Mouse (Mus musculus) embryonic stem cell, embryonic (primary cell): ENCODE results near the gene AI481877.

ENCODE experiments used
- CTCF ChIA-PET, 4 experiments: fragments of 300-600 bp in 2 of 4; fragments of 350-600 bp in 2 of 4; sonication (Branson Sonifier 250); formaldehyde crosslinking; loops; one replicate each; lab custom pipeline; 2022; ENCODE audit warnings: inconsistent platforms in 2 of 4; lab: Charles Lee
- POLR2A ChIA-PET, 4 experiments: fragments of 300-600 bp in 2 of 4; fragments of 350-600 bp in 2 of 4; sonication (Branson Sonifier 250); formaldehyde crosslinking; loops; one replicate each; lab custom pipeline; 2022; ENCODE audit warnings: antibody characterized with exemption in 4 of 4, inconsistent platforms in 1 of 4; lab: Charles Lee

Gene AI481877

DNA sequence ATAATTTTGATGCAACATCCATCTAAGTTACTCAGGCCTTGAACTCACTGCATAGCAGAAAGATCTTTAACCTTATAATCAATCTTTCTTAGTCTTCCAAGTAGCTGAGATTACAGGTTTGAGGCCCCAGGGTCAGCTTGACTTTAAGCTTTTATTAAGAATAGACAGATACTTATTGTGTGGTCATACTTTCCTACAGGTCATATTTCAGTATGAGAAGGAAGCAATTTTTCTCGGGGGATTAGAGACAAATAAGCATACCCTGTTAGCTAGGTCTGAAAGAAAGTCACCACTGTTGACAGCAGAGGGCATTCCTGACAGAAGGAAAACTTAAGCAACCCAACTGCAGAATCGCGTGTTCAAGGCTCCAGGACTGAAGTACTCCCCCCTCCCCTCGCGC, 130.8 kb downstream of the AI481877 start:
- ChIA-PET CTCF (interaction anchor here in 1 of 4 experiments (0.8 kb wide), 1 partner anchor 8 kb away, joined by 3 read pairs; no protein-coding TSS in a partner anchor), POLR2A (interaction anchor here in 2 of 4 experiments (0.5 to 1.6 kb wide), 4 partner anchors 13 to 27 kb away, joined by 3 to 5 read pairs (median 4); partner anchors contain the start of gene Gng10 (in 1 of the 2))

DNA sequence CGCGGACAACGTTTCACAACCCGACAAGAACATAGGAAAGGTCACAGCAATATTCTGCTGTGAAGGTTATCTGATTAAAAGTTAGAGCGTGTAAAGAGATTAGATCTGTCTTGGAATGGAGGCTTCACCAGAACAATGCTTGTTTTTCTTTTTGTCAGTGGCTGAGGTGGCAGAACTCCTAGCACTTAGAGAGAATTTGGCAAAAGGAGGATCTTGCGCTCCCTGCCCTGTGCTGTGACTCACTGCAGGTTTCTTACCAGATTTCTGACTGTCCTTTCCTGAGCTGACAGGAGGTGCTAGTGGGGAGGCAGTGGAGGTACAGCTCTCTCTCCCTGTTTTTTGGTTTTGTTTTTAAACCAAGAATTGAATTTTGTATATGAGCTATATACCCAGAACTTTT, 131.8 kb downstream of the AI481877 start:
- ChIA-PET CTCF (interaction anchor here in 1 of 4 experiments (0.6 kb wide), 1 partner anchor 20 kb away, joined by 5 read pairs; no protein-coding TSS in a partner anchor), POLR2A (interaction anchor here in 2 of 4 experiments (0.7 to 1.2 kb wide), 2 partner anchors 21 to 95 kb away, joined by 3 read pairs; no protein-coding TSS in a partner anchor)

DNA sequence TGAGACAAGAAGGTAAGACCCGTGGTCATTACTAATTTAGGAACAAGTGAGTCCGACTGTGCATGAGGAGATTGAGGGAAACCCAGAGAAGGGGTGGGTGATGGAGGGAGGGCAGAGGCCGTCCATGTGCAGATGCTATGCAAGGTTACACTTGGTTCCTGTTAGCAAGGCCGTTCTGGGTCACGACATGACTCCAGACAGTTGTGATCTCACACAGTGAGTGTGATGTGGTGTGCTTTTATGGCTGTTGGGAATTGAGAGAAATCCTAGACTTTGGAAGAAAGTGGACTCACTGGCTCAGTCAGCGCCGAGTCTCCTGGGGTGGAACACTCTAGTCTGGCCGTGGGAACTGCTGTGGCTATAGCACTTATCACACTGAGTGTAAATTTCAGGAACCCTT, 132.6 kb downstream of the AI481877 start:
- CTCF ChIA-PET, result no interaction called here
- POLR2A ChIA-PET, result no interaction called here

DNA sequence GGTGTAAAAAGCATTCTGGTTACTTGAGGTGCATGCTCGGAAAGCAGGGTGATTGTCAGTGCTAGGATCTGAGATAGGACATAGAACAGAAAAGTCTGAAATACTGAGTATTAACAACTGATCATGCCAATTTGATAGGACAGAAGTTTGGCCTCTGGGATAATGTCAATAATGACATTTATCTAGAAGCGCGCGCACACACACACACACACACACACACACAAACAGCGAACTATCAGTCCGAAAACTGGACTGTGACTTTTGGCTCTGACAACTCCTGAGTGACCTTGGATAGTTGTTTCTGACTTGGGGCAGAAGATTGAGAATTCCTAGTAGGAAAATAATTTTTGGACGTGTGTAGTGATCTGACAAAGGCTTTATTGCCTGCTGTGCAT, 135.0 kb downstream of the AI481877 start:
- CTCF ChIA-PET, result interaction anchor here in 2 of 4 experiments (0.6 to 1.0 kb wide), 3 partner anchors 18 to 734 kb away, joined by 3 read pairs; no protein-coding TSS in a partner anchor
- POLR2A ChIA-PET, result interaction anchor here in 3 of 4 experiments (0.6 to 2.2 kb wide), 5 partner anchors 16 to 1328 kb away, joined by 3 to 14 read pairs (median 8); partner anchors contain the start of gene Ptgr1 (in 2 of the 3)

DNA sequence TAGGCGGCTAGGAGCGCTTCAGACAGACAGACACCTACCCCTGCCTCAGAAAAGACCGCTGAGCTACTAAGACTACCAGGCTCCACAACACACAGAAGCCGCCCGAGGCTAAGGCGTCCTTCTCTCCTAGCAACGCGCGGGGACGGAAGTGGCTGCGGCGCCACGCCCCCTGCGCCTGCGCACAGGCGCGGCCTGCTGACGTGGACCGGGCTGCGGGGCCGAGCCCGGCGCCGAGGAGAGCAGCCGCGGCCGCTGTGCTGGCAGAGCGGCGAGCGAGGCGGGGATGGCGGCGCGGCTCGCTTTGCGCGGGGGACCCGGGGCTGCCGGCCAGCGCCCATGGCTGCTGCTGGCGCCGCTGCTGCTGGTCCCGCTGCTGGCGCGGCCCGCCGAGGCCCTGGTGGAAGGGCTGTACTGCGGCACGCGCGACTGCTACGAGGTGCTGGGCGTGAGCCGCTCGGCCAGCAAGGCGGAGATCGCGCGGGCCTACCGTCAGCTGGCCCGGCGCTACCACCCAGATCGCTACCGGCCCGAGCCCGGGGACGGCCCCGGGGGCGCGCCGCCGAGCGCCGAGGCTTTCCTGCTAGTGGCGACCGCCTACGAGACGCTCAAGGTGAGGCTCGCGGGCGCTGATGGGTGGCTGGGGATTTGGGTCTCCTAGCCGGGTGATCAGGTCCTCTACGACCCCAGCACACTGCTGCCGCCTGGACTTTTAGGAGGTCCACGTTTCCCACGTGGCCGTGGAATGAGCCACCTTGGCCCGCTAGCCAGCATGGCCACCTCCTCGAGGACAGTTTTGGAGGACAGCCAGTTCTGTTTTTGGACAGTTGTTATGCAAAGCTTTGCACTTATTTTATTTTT, 135.6 kb downstream of the AI481877 start, which contains the start of gene Gm20503:
Gene Gm20503, plus strand, starts transcription at position 263 of the 858 bp plus-strand sequence.
- ChIA-PET CTCF (interaction anchor here in 3 of 4 experiments (0.5 to 1.3 kb wide), 7 partner anchors 18 to 924 kb away, joined by 3 to 9 read pairs (median 3); no protein-coding TSS in a partner anchor), POLR2A (interaction anchor here in 3 of 4 experiments (0.6 to 2.2 kb wide), 7 partner anchors 11 to 92 kb away, joined by 3 to 14 read pairs (median 4); partner anchors contain the start of gene Ptgr1 (in 2 of the 3))

DNA sequence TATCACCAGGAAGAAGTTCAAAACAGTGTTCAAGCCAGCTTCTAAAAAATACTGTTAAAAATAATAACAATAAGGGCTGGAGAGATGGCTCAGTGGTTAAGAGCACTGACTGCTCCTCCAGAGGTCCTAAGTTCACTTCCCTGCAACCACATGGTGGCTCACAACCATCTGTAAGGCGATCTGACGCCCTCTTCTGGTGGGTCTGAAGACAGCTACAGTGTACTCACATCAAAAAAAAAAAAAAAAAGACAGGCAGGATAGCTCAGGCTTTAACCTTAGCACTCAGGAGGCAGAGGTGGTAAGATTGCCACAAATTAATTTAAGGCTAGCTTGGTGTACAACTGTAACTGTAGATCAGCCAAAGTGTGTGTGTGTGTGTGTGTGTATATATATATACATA, 138.2 kb downstream of the AI481877 start:
- CTCF ChIA-PET, result interaction anchor here (0.6 to 3.7 kb wide), 34 partner anchors 10 to 1301 kb away, joined by 3 to 45 read pairs (median 4); partner anchors contain the start of genes Ptgr1 (in 3 of the 4) and Gng10 (in 1 of the 4)
- POLR2A ChIA-PET, result interaction anchor here in 3 of 4 experiments (0.6 to 3.6 kb wide), 16 partner anchors 9 to 573 kb away, joined by 3 to 77 read pairs (median 5); partner anchors contain the start of genes Ptgr1 (in 3 of the 3), Ecpas (in 1 of the 3) and Gng10 (in 1 of the 3)

DNA sequence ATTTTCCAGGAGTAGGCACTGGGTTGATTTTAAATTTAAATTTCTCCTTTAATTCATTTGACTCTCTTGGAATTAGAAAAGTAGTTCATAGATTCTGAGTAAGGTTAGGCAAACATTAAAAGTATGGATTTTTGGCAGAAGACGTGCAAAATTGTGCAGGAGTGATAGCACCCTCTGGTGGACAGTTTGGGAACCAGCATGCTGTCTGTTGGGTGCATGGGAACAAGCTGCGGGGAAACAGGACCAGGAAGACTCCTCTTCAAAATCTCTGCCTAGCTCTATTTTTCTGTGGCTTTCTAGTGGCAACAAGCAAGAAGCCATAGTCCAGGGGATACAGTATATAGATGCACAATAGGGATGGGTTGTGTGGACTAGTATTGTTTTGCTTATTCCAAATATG, 139.1 kb downstream of the AI481877 start:
- ChIA-PET POLR2A (interaction anchor here in 3 of 4 experiments (0.6 to 3.6 kb wide), 14 partner anchors 9 to 807 kb away, joined by 3 to 77 read pairs (median 4); partner anchors contain the start of genes Gng10 (in 2 of the 3), Ptgr1 (in 2 of the 3) and Ecpas (in 1 of the 3)), CTCF (interaction anchor here (0.5 to 3.7 kb wide), 47 partner anchors 9 to 1613 kb away, joined by 3 to 45 read pairs (median 4); partner anchors contain the start of genes Ptgr1 (in 4 of the 4), Gng10 (in 2 of the 4), Zkscan16 (in 2 of the 4) and Ecpas (in 1 of the 4))

DNA sequence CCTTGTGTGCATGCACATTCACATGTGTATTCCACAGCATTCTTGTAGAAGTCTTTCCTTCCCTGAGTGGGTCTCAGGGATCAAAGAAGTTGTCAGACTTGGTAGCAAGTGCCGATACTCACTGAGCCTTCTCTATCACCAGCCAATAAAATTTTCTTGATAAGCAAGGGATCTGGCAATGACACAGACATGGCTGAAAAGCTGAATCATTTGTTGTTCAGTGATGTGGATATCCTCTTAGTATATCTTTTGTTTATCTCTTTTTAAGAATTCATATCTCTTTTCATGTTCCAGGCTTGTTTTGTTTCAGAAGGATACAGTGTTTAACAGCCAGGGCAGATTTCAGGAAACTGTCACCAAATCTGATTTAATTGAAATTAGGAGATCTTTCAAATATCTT, 140.1 kb downstream of the AI481877 start:
- POLR2A ChIA-PET, result interaction anchor here in 2 of 4 experiments (1.3 to 3.6 kb wide), 4 partner anchors 8 to 63 kb away, joined by 3 to 77 read pairs (median 23); partner anchors contain the start of gene Ptgr1 (in 2 of the 2)
- CTCF ChIA-PET, result interaction anchor here in 3 of 4 experiments (1.4 to 3.7 kb wide), 6 partner anchors 12 to 86 kb away, joined by 5 to 45 read pairs (median 28); partner anchors contain the start of genes Ptgr1 (in 2 of the 3), Ecpas (in 1 of the 3) and Gng10 (in 1 of the 3)

DNA sequence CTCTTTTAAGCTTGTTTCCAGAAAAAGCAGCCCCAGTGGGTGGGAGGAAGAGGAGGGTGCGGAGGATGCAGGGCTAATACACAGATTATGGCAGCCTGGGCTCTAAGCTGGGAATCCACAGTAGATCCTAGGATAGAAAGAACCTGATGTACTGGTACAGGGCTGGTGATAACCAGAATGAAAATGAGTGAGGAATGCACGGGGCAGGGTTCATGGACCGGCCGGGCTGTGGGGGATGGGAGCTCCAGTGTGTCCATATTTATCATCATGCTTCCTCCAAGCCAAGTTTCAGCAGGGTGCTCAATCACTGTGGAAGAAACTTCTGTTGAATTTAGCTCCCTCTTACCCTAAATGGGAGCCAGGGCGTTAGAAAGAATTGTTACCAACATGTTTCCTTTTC, 141.7 kb downstream of the AI481877 start:
- POLR2A ChIA-PET, result interaction anchor here in 2 of 4 experiments (0.9 to 5.0 kb wide), 3 partner anchors 10 to 85 kb away, joined by 3 to 61 read pairs (median 10); partner anchors contain the start of gene Ptgr1 (in 2 of the 2)
- CTCF ChIA-PET, result interaction anchor here in 2 of 4 experiments (0.5 to 1.4 kb wide), 4 partner anchors 10 to 480 kb away, joined by 3 to 9 read pairs (median 4); partner anchors contain the start of gene Ptgr1 (in 1 of the 2)

DNA sequence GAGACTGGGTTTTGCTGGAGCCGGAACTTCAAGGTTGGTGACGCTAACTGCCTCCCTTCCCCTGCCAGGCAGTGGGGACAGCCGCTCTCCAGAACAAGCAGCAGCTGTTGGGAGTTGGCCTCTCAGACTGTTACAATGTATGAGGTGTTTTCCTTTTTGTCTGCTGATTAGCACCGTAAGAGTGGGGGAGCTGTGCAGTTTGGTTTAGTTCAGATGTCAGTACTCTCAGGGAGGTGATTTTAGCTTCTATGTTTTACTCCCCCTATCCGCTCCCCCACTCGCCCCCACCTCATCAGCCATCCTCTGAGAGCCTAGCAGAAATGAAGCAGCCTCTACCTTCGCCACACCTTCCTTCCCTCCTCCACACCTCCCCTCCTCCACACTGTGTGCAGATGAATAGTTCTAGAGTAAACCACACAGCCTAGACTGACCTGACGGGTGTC, 143.5 kb downstream of the AI481877 start:
- ChIA-PET POLR2A (interaction anchor here in 3 of 4 experiments (0.6 to 5.0 kb wide), 8 partner anchors 8 to 177 kb away, joined by 3 to 61 read pairs (median 4); partner anchors contain the start of genes Ptgr1 (in 2 of the 3) and Zkscan16 (in 1 of the 3)), CTCF (interaction anchor here in 2 of 4 experiments (1.2 to 1.9 kb wide), 2 partner anchors 9 to 10 kb away, joined by 4 to 8 read pairs; partner anchors contain the start of gene Ptgr1 (in 1 of the 2))

DNA sequence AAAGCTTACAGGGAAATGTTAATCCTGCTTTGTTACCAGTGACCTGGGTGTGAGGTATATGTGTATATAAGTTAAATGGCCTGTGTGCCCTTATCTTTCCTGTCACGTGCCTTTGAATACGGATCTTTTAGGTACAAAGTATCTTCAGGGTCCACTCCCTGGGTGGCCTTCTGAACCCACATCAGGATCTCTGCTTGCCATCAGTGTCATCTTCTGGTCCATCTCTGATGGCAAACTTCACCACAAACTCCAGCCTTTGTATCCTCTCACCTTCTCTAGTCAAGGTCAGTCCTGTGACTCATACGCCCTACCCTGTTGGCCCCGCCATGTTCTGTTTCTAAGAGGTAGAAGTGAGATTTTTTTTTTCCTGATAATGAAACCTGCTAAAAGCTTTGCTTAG, 144.0 kb downstream of the AI481877 start, which contains the start of gene Dnajc25:
Gene Dnajc25, plus strand, starts transcription at position 301 of the 400 bp plus-strand sequence.
- ChIA-PET CTCF (interaction anchor here in 2 of 4 experiments (1.2 to 1.9 kb wide), 2 partner anchors 9 kb away, joined by 4 to 8 read pairs; partner anchors contain the start of gene Ptgr1 (in 1 of the 2)), POLR2A (interaction anchor here in 3 of 4 experiments (0.6 to 5.0 kb wide), 7 partner anchors 8 to 83 kb away, joined by 3 to 61 read pairs (median 5); partner anchors contain the start of genes Ptgr1 (in 2 of the 3) and Zkscan16 (in 1 of the 3))
